Mouse (Mus musculus) heart, embryonic 14.5 days (tissue): ENCODE measurements at regions not wholly inside any gene's neighbourhood (a gene's known extent, or its start where the extent isn't known, plus 50 kb on each side); places are given as distances from the start of the nearest gene placed in this dataset.
"Not testable (repeated sequence)": the region's sequence is repeated elsewhere in the genome, so short reads cannot be mapped to it uniquely, and the experiment has no call there.

Source experiments
- ATAC-seq: fragments of 200-750 bp; cut with Nextera tagmentation; 2 replicates; pipeline ENCODE4 v1.8.0; 2017; ENCODE audit warnings: low read depth, moderate TSS enrichment; ENCODE audit not compliant: insufficient number of reproducible peaks, insufficient read depth, low FRiP score
- H3K27ac ChIP-seq, 2 experiments: fragments of 200-500 bp in 1 of 2; fragments of 300-500 bp in 1 of 2; sonication (generic) in 1 of 2; replicated peaks in 1 of 2; 2 replicates each; pipeline ENCODE4 v1.5.1; 2012 to 2014; ENCODE audit warnings: low read depth in 2 of 2, low read length in 2 of 2, control low read depth in 1 of 2, mild to moderate bottlenecking in 1 of 2, mixed read lengths in 1 of 2; ENCODE audit not compliant: control insufficient read depth in 1 of 2, insufficient read depth in 1 of 2
- H3K27me3 ChIP-seq: fragments of 300-500 bp; sonication (generic); 2 replicates; pipeline ENCODE4 v1.6.1; 2014; ENCODE audit warnings: mild to moderate bottlenecking, low read length, control low read depth; ENCODE audit not compliant: control insufficient read depth, insufficient read depth
- H3K36me3 ChIP-seq: fragments of 300-500 bp; sonication (generic); 2 replicates; pipeline ENCODE4 v1.6.1; 2014; ENCODE audit warnings: mild to moderate bottlenecking, control low read depth, low read length, mixed read lengths; ENCODE audit not compliant: control insufficient read depth, insufficient read depth
- H3K4me1 ChIP-seq, 2 experiments: fragments of 200-500 bp in 1 of 2; fragments of 300-500 bp in 1 of 2; sonication (generic) in 1 of 2; 2 replicates each; pipeline ENCODE4 v1.6.1; 2012 to 2014; ENCODE audit warnings: low read length in 2 of 2, control low read depth in 1 of 2, mixed read lengths in 1 of 2; ENCODE audit not compliant: control insufficient read depth in 2 of 2, insufficient read depth in 2 of 2
- H3K4me2 ChIP-seq: fragments of 300-500 bp; sonication (generic); 2 replicates; pipeline ENCODE4 v1.6.1; 2014; ENCODE audit warnings: mild to moderate bottlenecking, low read length
- H3K4me3 ChIP-seq, 2 experiments: fragments of 200-500 bp in 1 of 2; fragments of 300-500 bp in 1 of 2; sonication (generic) in 1 of 2; 2 replicates each; pipeline ENCODE4 v1.5.1; 2012 to 2014; ENCODE audit warnings: low read length in 2 of 2, mild to moderate bottlenecking in 2 of 2, control low read depth in 1 of 2, low read depth in 1 of 2, moderate library complexity in 1 of 2; ENCODE audit not compliant: control insufficient read depth in 1 of 2, insufficient read depth in 1 of 2
- H3K9ac ChIP-seq: fragments of 300-500 bp; sonication (generic); 2 replicates; pipeline ENCODE4 v1.6.1; 2014; ENCODE audit warnings: mild to moderate bottlenecking, low read length
- H3K9me3 ChIP-seq: fragments of 300-500 bp; sonication (generic); 2 replicates; pipeline ENCODE4 v1.6.1; 2016; ENCODE audit warnings: low read length, control low read depth; ENCODE audit not compliant: control insufficient read depth
- WGBS: fragments of 180-500 bp; shearing (Covaris S2); extraction: QIAGEN DNeasy Blood & Tissue Kit; methylation state at CpG from one replicate; pipeline ENCODE4 v1.1.7; 2014; 5-methylcytosine and 5-hydroxymethylcytosine counted together

DNA sequence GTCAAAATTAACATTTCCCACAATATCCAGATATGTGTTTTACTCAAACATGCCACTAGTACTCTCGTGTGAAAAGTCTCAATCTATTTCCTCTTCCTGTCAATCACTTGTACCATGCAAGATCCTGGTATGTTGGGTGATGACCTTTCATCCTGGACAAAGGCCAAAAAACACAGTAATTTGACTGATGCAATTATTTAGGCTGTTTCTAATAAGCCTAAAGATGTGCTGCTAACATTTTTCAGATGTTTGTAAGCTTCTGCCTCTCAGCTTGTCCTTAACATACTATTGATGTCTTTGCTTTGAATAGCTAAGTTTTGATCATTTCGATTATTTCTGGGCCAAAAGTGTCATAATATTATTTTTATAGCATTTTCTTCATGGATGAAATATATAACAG is 418.4 kb upstream of the Arrdc4 start:
- WGBS = 32% methylated on average over 2 of the region's 2 CpGs
- H3K27me3 ChIP-seq = no peaks in the 10 kb centered on the region
- ATAC-seq = no peak
- H3K4me3 ChIP-seq = no peak overlapping the region
- H3K27ac ChIP-seq = no peak overlapping the region
- H3K36me3 ChIP-seq = no peaks in the 10 kb centered on the region
- H3K9ac ChIP-seq = no peak overlapping the region
- no peak overlapping the region for H3K4me2 ChIP-seq
- H3K4me1 ChIP-seq = no peaks in the 10 kb centered on the region
- no peaks in the 10 kb centered on the region for H3K9me3 ChIP-seq

DNA sequence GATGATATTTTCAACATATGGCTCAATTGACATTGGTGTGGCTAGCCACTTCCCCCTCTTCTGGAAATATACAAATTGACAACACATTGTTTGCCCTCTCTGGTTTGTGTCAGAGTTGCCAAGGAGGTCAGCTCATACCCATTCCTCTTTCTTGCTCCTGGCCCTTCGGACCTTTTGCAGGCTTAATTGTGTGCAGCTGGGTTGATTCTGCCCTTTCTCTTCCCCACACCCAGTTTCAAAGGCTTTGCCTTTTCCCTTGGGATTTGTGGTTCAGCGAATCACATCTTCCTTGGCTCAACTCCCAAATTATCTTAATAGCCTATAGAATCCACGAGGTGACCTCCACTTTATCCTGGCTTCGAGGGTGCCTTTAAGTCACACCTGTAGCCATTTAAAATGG is 412.9 kb upstream of the Arrdc4 start:
- Histone ChIP-seq H3K4me2 (no peak overlapping the region), H3K9ac (no peak overlapping the region), H3K4me1 (no peaks in the 10 kb centered on the region), H3K4me3 (no peak overlapping the region), H3K27me3 (no peaks in the 10 kb centered on the region), H3K9me3 (no peaks in the 10 kb centered on the region), H3K36me3 (no peaks in the 10 kb centered on the region), H3K27ac (no peak overlapping the region)
- 62% methylated on average over 4 of the region's 4 CpGs for WGBS
- no peak for ATAC-seq

DNA sequence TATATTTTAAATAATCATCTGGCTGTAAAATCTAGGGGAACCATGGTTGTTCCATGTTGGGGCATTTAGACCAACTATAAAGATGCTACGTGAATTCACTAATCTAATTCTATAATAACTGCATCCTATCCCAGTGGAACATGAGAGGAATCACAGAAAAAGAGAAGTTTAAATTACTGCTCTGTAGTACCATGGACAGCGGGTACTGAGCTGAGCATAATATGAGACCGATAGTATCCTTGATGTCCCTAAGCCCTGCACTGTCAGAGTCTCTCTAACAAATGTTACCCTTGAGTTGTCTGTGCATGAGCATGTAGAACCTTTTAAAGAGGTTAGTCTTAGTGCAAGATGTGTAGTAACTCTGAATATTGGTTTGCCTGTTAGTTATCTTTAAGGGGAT is 393.3 kb upstream of the Arrdc4 start:
- Histone ChIP-seq H3K4me1 (no peaks in the 10 kb centered on the region), H3K9ac (no peak overlapping the region), H3K4me2 (no peak overlapping the region), H3K9me3 (no peaks in the 10 kb centered on the region), H3K4me3 (no peak overlapping the region), H3K36me3 (no peaks in the 10 kb centered on the region), H3K27me3 (no peaks in the 10 kb centered on the region), H3K27ac (no peak overlapping the region)
- no peak for ATAC-seq
- 69% methylated on average over 3 of the region's 3 CpGs for WGBS

DNA sequence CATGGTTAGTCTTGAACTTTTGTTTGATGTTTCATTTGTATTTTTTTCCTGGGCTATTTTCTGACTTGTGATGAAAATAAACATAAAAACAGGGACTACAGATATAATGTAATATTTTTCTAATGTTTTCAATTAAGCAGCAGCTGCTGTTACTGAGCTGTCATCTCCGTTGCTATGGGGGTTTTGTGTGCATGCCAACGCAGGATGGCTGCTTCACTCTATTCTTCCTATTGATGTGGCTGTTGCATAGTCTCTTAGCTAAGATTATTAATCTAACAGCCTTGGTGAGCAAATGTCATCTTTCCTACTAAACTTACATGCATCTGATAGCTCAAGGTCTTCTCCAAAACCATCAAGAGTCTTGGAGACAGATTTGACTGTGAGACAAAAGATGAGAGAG is 384.4 kb upstream of the Arrdc4 start:
- Histone ChIP-seq H3K36me3 (no peaks in the 10 kb centered on the region), H3K4me3 (no peak overlapping the region), H3K27me3 (no peaks in the 10 kb centered on the region), H3K4me1 (no peaks in the 10 kb centered on the region), H3K27ac (no peak overlapping the region), H3K9me3 (no peaks in the 10 kb centered on the region), H3K9ac (no peak overlapping the region), H3K4me2 (no peak overlapping the region)
- ATAC-seq = no peak
- 63% methylated on average over 2 of the region's 2 CpGs for WGBS

DNA sequence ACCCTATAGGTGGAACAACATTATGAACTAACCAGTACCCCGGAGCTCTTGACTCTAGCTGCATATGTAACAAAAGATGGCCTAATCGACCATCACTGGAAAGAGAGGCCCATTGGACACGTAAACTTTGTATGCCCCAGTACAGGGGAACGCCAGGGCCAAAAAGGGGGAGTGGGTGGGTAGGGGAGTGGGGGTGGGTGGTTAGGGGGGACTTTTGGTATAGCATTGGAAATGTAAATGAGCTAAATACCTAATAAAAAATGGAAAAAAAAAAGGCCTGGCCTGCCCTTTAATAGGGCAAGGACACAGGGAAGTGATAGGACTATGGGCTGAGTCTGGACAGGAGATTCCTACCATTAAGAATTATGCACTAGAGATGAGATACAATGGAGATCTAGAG is 352.7 kb upstream of the Arrdc4 start:
- H3K4me1 ChIP-seq, H3K27ac ChIP-seq, H3K9ac ChIP-seq, H3K27me3 ChIP-seq, H3K4me3 ChIP-seq, H3K36me3 ChIP-seq, H3K4me2 ChIP-seq, ATAC-seq, H3K9me3 ChIP-seq: not testable (repeated sequence)
- no CpG with 5 or more reads among the region's 4 CpGs for WGBS

DNA sequence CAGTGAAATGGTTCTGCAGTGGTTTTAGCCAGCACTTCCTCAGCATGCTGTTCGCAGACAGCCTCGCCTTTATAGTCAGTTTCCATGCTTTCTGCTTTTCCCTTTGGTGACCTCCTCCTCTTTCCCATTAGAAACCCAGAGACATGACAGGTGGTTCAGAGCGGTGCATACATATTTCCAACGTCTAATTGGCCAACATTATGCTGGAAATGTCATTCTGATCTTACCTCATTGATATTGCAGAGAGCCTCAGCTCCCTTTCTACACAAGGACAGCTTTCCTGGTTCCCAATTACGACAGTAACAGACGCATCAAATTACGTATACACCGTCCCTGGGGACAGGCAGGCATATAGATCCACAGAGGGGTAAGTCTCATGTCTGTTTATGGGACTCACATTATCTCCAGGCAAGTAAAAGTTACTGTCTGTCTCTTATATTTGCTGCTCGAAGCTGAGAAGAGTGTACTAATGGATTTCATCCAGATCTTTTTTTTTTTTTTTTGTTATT is 348.6 kb upstream of the Arrdc4 start:
- Histone ChIP-seq H3K4me1 (no peaks in the 10 kb centered on the region), H3K27ac (no peak overlapping the region), H3K9me3 (no peaks in the 10 kb centered on the region), H3K4me2 (no peak overlapping the region), H3K27me3 (no peaks in the 10 kb centered on the region), H3K4me3 (no peak overlapping the region), H3K36me3 (no peaks in the 10 kb centered on the region), H3K9ac (no peak overlapping the region)
- ATAC-seq = no peak
- WGBS = 67% methylated on average over 9 of the region's 9 CpGs

DNA sequence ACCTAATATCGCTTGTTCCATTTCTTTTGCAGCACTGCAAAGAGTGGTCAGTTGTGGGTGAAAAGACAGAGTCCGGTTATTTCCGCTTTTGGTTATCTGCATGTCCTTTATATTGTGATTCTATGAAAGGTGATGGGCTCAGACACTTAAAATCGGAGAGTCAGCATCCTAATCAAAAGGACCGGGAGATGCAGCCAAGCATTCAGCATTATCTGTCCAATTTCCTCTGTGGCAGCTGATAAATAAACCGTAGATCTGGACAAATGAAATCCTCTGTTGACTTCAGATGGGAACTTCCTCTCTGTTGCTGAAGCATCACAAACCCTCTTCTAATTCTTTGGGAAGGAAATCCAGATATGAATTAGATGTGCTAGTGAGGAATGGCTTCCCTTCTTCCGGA is 325.7 kb upstream of the Arrdc4 start:
- Histone ChIP-seq H3K27me3 (no peaks in the 10 kb centered on the region), H3K4me1 (no peaks in the 10 kb centered on the region), H3K4me2 (no peak overlapping the region), H3K27ac (no peak overlapping the region), H3K9ac (no peak overlapping the region), H3K4me3 (no peak overlapping the region), H3K36me3 (no peaks in the 10 kb centered on the region), H3K9me3 (no peaks in the 10 kb centered on the region)
- ATAC-seq = no peak
- 71% methylated on average over 7 of the region's 7 CpGs for WGBS

DNA sequence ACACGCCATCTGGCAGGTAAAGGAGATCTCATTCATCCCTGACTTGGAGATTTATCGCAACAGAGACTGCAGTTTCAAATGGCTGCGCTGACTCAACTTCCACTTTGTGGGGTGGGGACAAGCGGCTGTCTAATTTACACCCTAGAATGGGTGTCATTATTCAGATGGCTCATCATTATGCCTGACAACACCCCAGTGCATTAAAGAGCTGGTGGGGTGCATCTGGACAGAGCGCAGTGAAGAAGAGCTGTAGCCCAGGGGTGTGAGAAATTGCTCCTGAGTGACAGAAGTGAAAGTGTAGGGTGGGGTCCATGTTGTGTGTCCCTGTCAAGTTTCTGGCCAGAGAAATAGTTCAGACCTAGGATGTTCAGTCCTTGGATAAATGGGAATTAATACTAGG is 314.0 kb upstream of the Arrdc4 start:
- no peaks in the 10 kb centered on the region for H3K36me3 ChIP-seq

More for the DNA sequence above, 314.0 kb upstream of the Arrdc4 start:
- Histone ChIP-seq H3K27ac (no peak overlapping the region), H3K27me3 (no peaks in the 10 kb centered on the region), H3K4me3 (no peak overlapping the region), H3K4me2 (no peak overlapping the region), H3K4me1 (no peaks in the 10 kb centered on the region), H3K9ac (no peak overlapping the region), H3K9me3 (no peaks in the 10 kb centered on the region)
- ATAC-seq = no peak
- 69% methylated on average over 5 of the region's 5 CpGs for WGBS
